Mouse (Mus musculus): Measurements from ENCODE around the gene Pigt. TPM values are rescaled to one million over a fixed set of nuclear protein-coding genes. Genes with fewer than 3 reads are reported as not detected.
A peak's percentile ranks its signal among the peaks of the same experiment; 100 is the strongest.

The Pigt gene
- polyA plus RNA-seq, 1 experiment from 2014 or later = 66.8 TPM

DNA sequence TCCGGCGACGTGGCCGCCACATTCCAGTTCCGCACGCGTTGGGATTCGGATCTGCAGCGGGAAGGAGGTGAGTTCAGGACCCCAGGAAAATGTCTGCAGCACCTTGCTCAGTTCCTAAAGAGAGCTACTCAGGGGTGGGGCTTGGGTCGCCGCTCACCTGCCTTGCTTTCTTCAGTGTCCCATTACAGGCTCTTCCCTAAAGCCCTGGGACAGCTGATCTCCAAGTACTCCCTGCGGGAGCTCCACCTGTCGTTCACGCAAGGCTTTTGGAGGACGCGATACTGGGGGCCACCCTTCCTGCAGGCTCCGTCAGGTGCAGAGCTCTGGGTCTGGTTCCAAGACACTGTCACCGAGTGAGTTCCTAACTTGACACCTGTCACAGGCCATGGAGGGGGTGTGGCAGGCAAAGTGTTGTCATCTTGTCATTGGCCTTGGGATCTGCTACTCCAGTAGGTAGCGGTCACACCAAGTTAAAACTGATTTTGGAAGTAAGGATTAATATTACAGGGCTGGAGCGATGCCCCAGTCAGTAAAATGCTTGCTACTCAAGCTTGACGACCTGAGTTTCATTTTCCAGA lies 460 bp downstream of the Pigt start:
- H3K4me3 ChIP-seq (ENCODE audit: low read depth, low read length) = peak overlapping the region; percentile 84
- 4% methylated on average over 21 of the region's 21 CpGs for WGBS
- peaks cover 31% of the 10 kb centered on the region for H3K36me3 ChIP-seq (ENCODE audit: control insufficient read depth, insufficient read depth, low read length)
- ATAC-seq (peak; percentile 51), DNase-seq (ENCODE audit: low spot score) (no peak)
- peaks cover 13% of the 10 kb centered on the region for H3K4me1 ChIP-seq (ENCODE audit: control insufficient read depth, insufficient read depth, low read length)
- 0 out of 2 replicates have a peak overlapping the region, but pooled peaks have one; percentile 36 for H3K27ac ChIP-seq (ENCODE audit: low read depth, low read length)
- peak overlapping the region; percentile 75 for H3K9ac ChIP-seq (ENCODE audit: low read length)
- H3K4me2 ChIP-seq (ENCODE audit: low read length) = peak overlapping the region; percentile 95
- no peaks in the 10 kb centered on the region for H3K9me3 ChIP-seq (replicated peaks; ENCODE audit: control insufficient read depth, low read length)
- H3K27me3 ChIP-seq (replicated peaks; ENCODE audit: control insufficient read depth, insufficient read depth, low read length) = no peaks in the 10 kb centered on the region

DNA sequence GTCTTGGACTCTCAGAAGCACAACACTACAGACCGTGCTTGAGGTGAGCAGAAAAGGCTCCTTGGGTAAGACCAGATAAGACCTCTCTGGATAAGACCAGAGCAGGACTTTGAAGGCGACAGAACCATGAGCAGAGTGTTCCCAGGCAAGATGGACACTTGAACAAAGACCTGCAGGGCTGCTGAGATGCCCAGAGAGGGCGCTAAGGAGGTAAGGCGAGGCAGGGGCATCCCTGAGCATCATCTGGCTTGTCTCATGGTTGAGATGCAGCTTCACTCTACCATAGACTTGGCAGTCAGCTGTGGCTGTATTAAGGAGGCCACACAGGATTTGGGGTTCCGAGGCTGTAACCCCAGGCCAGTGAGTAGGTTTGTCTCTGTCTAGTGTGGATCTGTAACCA lies 2.0 kb downstream of the Pigt start:
- Histone ChIP-seq H3K9ac (ENCODE audit: low read length) (no peak overlapping the region), H3K4me1 (ENCODE audit: control insufficient read depth, insufficient read depth, low read length) (peaks cover 13% of the 10 kb centered on the region), H3K27ac (ENCODE audit: low read depth, low read length) (no peak overlapping the region), H3K36me3 (ENCODE audit: control insufficient read depth, insufficient read depth, low read length) (peaks cover 46% of the 10 kb centered on the region), H3K4me3 (ENCODE audit: low read depth, low read length) (no peak overlapping the region), H3K27me3 (replicated peaks; ENCODE audit: control insufficient read depth, insufficient read depth, low read length) (no peaks in the 10 kb centered on the region), H3K9me3 (replicated peaks; ENCODE audit: control insufficient read depth, low read length) (no peaks in the 10 kb centered on the region), H3K4me2 (ENCODE audit: low read length) (no peak overlapping the region)
- ATAC-seq (no peak), DNase-seq (ENCODE audit: low spot score) (no peak)
- 73% methylated on average over 5 of the region's 5 CpGs for WGBS

DNA sequence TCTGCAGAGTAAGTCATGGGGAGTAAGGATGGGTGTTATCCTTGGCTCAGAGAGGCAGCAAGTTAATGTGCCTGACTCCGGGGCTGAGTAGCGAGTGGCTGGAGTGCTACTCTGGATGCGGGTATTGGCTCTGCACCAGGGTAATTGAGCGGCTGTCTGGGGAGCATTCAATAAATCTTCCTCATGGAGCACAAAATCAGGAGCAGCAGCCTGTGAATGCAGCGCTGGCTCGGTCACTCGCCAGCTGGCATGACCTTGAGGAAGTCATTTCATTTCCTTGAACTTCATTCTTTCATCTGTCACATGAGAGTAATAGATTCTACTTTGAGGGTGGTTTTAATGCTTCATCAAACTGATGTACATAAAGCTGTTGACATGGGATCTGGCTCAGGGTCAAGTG lies 3.2 kb downstream of the Pigt start:
- H3K36me3 ChIP-seq (ENCODE audit: control insufficient read depth, insufficient read depth, low read length) = peaks cover 58% of the 10 kb centered on the region
- H3K27ac ChIP-seq (ENCODE audit: low read depth, low read length) = no peak overlapping the region
- ATAC-seq = no peak
- WGBS = 93% methylated on average over 7 of the region's 7 CpGs
- H3K4me2 ChIP-seq (ENCODE audit: low read length) = no peak overlapping the region
- no peak for DNase-seq (ENCODE audit: low spot score)
- H3K27me3 ChIP-seq (replicated peaks; ENCODE audit: control insufficient read depth, insufficient read depth, low read length) = no peaks in the 10 kb centered on the region
- peaks cover 13% of the 10 kb centered on the region for H3K4me1 ChIP-seq (ENCODE audit: control insufficient read depth, insufficient read depth, low read length)
- H3K4me3 ChIP-seq (ENCODE audit: low read depth, low read length) = no peak overlapping the region
- H3K9ac ChIP-seq (ENCODE audit: low read length) = no peak overlapping the region
- no peaks in the 10 kb centered on the region for H3K9me3 ChIP-seq (replicated peaks; ENCODE audit: control insufficient read depth, low read length)

DNA sequence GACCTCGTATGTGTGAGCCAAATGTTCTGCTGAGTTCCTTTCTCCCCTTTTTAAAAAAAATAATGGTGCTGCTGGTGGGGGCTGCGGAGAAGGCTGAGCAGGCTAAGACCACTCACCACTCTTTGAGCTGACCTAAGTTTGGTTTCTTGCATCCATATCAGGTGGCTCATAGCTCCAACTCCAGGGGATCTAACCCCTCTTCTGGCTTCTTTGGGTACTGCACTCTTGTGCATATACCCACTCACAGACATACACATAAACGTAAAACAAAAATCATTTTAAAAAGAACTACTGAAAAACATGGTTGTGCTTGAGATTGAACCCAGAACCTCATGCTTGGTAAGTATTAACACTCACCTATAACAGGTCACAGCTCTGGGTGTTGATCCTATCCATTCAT lies 7.6 kb downstream of the Pigt start:
- DNase-seq (ENCODE audit: low spot score) = no peak
- H3K9ac ChIP-seq (ENCODE audit: low read length) = no peak overlapping the region
- H3K4me3 ChIP-seq (ENCODE audit: low read depth, low read length) = no peak overlapping the region
- no peaks in the 10 kb centered on the region for H3K4me1 ChIP-seq (ENCODE audit: control insufficient read depth, insufficient read depth, low read length)
- no peak overlapping the region for H3K27ac ChIP-seq (ENCODE audit: low read depth, low read length)
- no peaks in the 10 kb centered on the region for H3K9me3 ChIP-seq (replicated peaks; ENCODE audit: control insufficient read depth, low read length)
- 93% methylated on average over 3 of the region's 3 CpGs for WGBS
- no peak overlapping the region for H3K4me2 ChIP-seq (ENCODE audit: low read length)
- peaks cover 75% of the 10 kb centered on the region for H3K36me3 ChIP-seq (ENCODE audit: control insufficient read depth, insufficient read depth, low read length)
- ATAC-seq = no peak
- H3K27me3 ChIP-seq (replicated peaks; ENCODE audit: control insufficient read depth, insufficient read depth, low read length) = no peaks in the 10 kb centered on the region

DNA sequence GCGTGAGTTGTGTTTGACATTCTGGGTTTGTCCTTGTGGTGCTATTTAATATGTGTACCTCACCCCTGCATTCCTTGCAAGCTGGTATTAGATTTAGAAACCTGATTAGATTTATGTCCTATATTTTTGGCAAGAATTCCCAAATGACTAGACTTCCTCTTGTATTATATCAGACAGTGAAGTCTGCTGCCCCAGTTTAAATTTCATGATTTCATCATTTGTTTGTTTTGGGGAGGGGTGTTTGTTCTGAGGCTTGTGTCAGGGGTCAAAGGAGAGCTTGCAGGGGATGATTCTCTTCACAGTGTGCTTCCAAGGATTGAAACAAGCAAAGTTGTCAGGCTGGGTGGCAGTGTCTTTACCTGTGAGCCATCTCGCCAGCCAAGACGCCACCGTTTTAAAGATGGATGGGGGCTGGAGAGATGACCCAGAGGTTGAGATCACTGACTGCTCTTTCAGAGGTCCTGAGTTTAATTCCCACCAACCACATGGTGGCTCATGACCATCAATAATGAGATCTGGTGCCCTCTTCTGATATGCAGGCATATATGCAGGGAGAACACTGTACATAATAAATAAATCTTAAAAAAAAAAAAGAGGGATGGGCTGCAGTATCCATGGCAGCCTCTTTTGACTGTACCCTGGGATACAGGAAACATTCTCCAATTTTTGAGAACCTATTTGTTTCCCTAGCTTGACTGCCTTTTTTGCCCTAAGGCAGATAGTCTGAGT lies 8.5 kb downstream of the Pigt start:
- ATAC-seq (no peak), DNase-seq (ENCODE audit: low spot score) (no peak)
- no peaks in the 10 kb centered on the region for H3K27me3 ChIP-seq (replicated peaks; ENCODE audit: control insufficient read depth, insufficient read depth, low read length)
- WGBS = 95% methylated on average over 4 of the region's 4 CpGs
- H3K4me1 ChIP-seq (ENCODE audit: control insufficient read depth, insufficient read depth, low read length) = no peaks in the 10 kb centered on the region
- H3K4me3 ChIP-seq (ENCODE audit: low read depth, low read length) = no peak overlapping the region
- H3K9me3 ChIP-seq (replicated peaks; ENCODE audit: control insufficient read depth, low read length) = no peaks in the 10 kb centered on the region
- no peak overlapping the region for H3K4me2 ChIP-seq (ENCODE audit: low read length)
- H3K27ac ChIP-seq (ENCODE audit: low read depth, low read length) = no peak overlapping the region
- peaks cover 66% of the 10 kb centered on the region for H3K36me3 ChIP-seq (ENCODE audit: control insufficient read depth, insufficient read depth, low read length)
- no peak overlapping the region for H3K9ac ChIP-seq (ENCODE audit: low read length)

DNA sequence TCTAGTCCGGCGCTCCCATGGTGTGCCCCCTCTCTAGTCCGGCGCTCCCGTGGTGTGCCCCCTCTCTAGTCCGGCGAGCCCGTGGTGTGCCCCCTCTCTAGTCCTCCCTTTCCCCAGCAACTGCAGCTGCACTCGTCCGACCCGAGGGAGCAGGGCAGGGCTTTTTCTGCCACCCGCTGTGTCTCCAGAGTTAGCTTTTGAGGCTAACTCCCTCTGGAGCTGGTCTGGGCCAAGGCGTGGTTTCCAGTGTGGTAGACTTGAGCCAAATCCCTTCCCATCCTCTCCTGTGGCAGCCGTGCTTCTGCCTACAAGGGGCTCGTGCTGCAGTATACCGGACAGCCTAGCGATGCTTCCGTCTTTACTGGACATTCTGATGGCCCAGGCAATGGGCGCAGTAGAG lies 10.5 kb downstream of the Pigt start:
- no peak overlapping the region for H3K27ac ChIP-seq (ENCODE audit: low read depth, low read length)
- WGBS = 87% methylated on average over 19 of the region's 19 CpGs
- no peak overlapping the region for H3K4me2 ChIP-seq (ENCODE audit: low read length)
- no peaks in the 10 kb centered on the region for H3K27me3 ChIP-seq (replicated peaks; ENCODE audit: control insufficient read depth, insufficient read depth, low read length)
- DNase-seq (ENCODE audit: low spot score) = no peak
- H3K9ac ChIP-seq (ENCODE audit: low read length) = no peak overlapping the region
- no peak for ATAC-seq
- no peak overlapping the region for H3K4me3 ChIP-seq (ENCODE audit: low read depth, low read length)
- no peaks in the 10 kb centered on the region for H3K9me3 ChIP-seq (replicated peaks; ENCODE audit: control insufficient read depth, low read length)
- no peaks in the 10 kb centered on the region for H3K4me1 ChIP-seq (ENCODE audit: control insufficient read depth, insufficient read depth, low read length)
- H3K36me3 ChIP-seq (ENCODE audit: control insufficient read depth, insufficient read depth, low read length) = peaks cover 46% of the 10 kb centered on the region

DNA sequence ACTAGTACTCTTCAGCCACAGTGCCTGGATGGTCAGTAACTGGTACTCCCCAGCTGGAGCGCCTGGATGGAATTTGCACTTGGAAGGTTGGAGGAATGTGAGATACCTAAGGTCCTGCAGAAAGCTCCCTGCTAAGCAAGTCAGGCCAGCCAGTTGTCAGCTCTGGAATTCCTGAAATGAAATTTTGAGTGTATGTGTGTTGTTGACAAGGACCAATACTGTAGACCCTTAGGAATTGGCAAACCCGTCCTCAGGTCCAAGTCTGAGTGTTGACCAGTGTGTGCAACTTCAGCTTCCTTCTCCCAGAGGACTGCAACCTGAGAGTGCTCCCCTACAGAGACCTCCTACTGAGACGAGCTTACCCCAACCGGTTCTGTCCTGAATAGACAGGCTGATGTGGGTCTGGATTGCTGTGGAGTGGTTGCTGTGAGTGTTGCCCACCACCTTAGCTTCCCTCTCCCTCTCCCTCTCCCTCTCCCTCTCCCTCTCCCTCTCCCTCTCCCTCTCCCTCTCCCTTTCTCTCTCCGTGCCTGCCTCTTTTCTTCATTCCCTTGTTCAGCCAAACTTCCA lies 13.4 kb downstream of the Pigt start:
- Histone ChIP-seq H3K9me3 (replicated peaks; ENCODE audit: control insufficient read depth, low read length) (no peaks in the 10 kb centered on the region), H3K36me3 (ENCODE audit: control insufficient read depth, insufficient read depth, low read length) (peaks cover 18% of the 10 kb centered on the region), H3K4me1 (ENCODE audit: control insufficient read depth, insufficient read depth, low read length) (no peaks in the 10 kb centered on the region), H3K4me2 (ENCODE audit: low read length) (no peak overlapping the region), H3K9ac (ENCODE audit: low read length) (no peak overlapping the region), H3K27me3 (replicated peaks; ENCODE audit: control insufficient read depth, insufficient read depth, low read length) (no peaks in the 10 kb centered on the region), H3K27ac (ENCODE audit: low read depth, low read length) (no peak overlapping the region), H3K4me3 (ENCODE audit: low read depth, low read length) (no peak overlapping the region)
- DNase-seq (ENCODE audit: low spot score) (no peak), ATAC-seq (no peak)
- 46% methylated on average over 5 of the region's 5 CpGs for WGBS

DNA sequence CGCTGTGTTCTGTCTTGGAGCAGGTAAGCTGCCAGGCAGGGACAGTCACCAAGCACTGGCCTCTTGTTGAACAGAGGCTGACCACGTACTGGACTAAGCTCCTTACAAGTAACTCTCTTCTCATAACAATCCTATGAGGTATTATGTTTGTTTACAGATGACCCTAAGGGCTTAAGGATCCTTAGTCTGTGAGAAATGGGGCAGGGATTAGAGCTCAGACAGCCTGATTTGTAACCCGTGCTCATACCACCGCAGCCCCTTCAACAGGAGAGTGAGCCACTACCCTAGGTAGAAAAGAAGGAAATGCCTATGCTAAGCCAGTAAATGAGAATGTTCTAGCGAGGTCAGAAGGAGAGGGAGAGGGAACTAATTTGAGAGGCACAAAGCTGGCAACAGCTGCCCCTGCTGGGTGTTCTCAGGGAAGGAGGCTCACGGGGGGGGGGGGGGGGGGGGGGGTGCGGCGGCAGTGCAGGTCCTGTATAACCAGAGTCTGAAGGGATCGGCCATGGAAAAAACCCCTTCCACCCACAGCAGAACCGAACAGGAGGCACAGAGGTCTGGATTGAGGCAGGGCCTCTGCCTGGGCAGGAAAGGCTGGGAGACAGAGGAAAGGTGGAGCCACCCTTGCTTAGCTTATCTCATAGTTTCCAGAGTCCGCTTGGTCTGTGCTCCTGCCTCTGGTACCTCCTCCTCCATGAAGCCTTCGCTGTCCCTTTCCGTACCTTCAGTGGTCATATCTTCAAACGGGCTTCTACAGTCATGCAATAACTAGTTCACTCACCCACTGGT lies 15.0 kb downstream of the Pigt start:
- H3K9ac ChIP-seq (ENCODE audit: low read length) = no peak overlapping the region
- H3K4me3 ChIP-seq (ENCODE audit: low read depth, low read length) = no peak overlapping the region
- ATAC-seq = no peak
- no peaks in the 10 kb centered on the region for H3K27me3 ChIP-seq (replicated peaks; ENCODE audit: control insufficient read depth, insufficient read depth, low read length)
- H3K9me3 ChIP-seq (replicated peaks; ENCODE audit: control insufficient read depth, low read length) = no peaks in the 10 kb centered on the region
- 68% methylated on average over 12 of the region's 14 CpGs for WGBS
- H3K4me2 ChIP-seq (ENCODE audit: low read length) = no peak overlapping the region
- DNase-seq (ENCODE audit: low spot score) = no peak
- H3K4me1 ChIP-seq (ENCODE audit: control insufficient read depth, insufficient read depth, low read length) = no peaks in the 10 kb centered on the region
- H3K36me3 ChIP-seq (ENCODE audit: control insufficient read depth, insufficient read depth, low read length) = 0 out of 2 replicates have a peak, but pooled peaks cover 8% of the 10 kb centered on the region
- no peak overlapping the region for H3K27ac ChIP-seq (ENCODE audit: low read depth, low read length)

Measured in forebrain, embryonic 14.5 days (tissue).